Mouse (Mus musculus) liver, embryonic 11.5 days (tissue): ENCODE measurements around the gene Zbp1. TPM values are rescaled to one million over a fixed set of nuclear protein-coding genes. Genes with fewer than 3 reads are reported as not detected.

Experiments
- ATAC-seq: fragments of 200-750 bp; cut with Nextera tagmentation; replicated peaks from 2 replicates; pipeline ENCODE4 v1.8.0; 2017; ENCODE audit warnings: moderate number of reproducible peaks, mild to moderate bottlenecking, moderate TSS enrichment, moderate library complexity; ENCODE audit not compliant: low FRiP score
- DNase-seq: peaks from one replicate; pipeline ENCODE4 v3.0.0-alpha.2; 2017; ENCODE audit warnings: low spot score
- H3K27ac ChIP-seq: fragments of 300-500 bp; sonication (generic); 2 replicates; pipeline ENCODE4 v1.5.1; 2014; ENCODE audit warnings: mild to moderate bottlenecking, low read depth, low read length, control low read depth
- H3K27me3 ChIP-seq: fragments of 300-500 bp; sonication (generic); replicated peaks from 2 replicates; pipeline ENCODE4 v1.6.1; 2014; ENCODE audit warnings: low read length, mixed read lengths; ENCODE audit not compliant: control insufficient read depth, insufficient read depth
- H3K36me3 ChIP-seq: fragments of 300-500 bp; sonication (generic); 2 replicates; pipeline ENCODE4 v1.6.1; 2014; ENCODE audit warnings: mild to moderate bottlenecking, low read length, moderate library complexity, mixed read lengths; ENCODE audit not compliant: control insufficient read depth, insufficient read depth
- H3K4me1 ChIP-seq: fragments of 300-500 bp; sonication (generic); replicated peaks from 2 replicates; pipeline ENCODE4 v1.6.1; 2014; ENCODE audit warnings: low read length, mixed read lengths; ENCODE audit not compliant: control insufficient read depth, insufficient read depth
- H3K4me2 ChIP-seq: fragments of 300-500 bp; sonication (generic); 2 replicates; pipeline ENCODE4 v1.6.1; 2014; ENCODE audit warnings: mild to moderate bottlenecking, control low read depth, moderate library complexity
- H3K4me3 ChIP-seq: fragments of 300-500 bp; sonication (generic); 2 replicates; pipeline ENCODE4 v1.5.1; 2014; ENCODE audit warnings: low read depth, low read length, control low read depth
- H3K9ac ChIP-seq: fragments of 300-500 bp; sonication (generic); 2 replicates; pipeline ENCODE4 v1.6.1; 2014; ENCODE audit warnings: low read depth, low read length, control low read depth
- H3K9me3 ChIP-seq: fragments of 300-500 bp; sonication (generic); 2 replicates; pipeline ENCODE4 v1.6.1; 2016; ENCODE audit warnings: low read length, inconsistent platforms, mixed read lengths; ENCODE audit not compliant: control insufficient read depth
- WGBS: fragments of 180-500 bp; shearing (Covaris S2); extraction: QIAGEN DNeasy Blood & Tissue Kit; methylation state at CpG from one replicate; pipeline ENCODE4 v1.1.7; 2014; 5-methylcytosine and 5-hydroxymethylcytosine counted together
- polyA plus RNA-seq: library from polyadenylated mRNA; unstranded; fragments of >200 nt; fragmentation: Nextera tagmentation; extraction: Ambion mirVana; gene quantifications from 2 replicates; pipeline ENCODE4 v1.2.1, GENCODE M21; 2014

Gene Zbp1
- polyA plus RNA-seq, 1 experiment from 2014 or later, result not detected

DNA sequence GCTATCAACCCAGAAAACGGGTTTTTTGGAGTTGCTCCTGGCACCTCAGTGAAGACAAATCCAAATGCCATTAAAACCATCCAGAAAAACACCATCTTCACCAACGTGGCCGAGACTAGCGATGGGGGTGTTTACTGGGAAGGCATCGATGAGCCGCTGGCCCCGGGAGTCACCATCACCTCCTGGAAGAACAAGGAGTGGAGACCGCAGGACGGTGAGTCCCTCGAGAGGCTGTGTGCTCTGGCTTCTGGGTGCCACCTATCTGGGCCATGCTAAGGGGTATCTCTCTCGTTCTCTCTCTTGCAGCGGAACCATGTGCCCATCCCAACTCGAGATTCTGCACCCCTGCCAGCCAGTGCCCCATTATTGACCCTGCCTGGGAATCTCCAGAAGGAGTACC is 61.8 kb downstream of the Zbp1 start:
- WGBS, result 84% methylated on average over 13 of the region's 13 CpGs
- no peaks in the 10 kb centered on the region for H3K36me3 ChIP-seq
- no peak for DNase-seq

More for the DNA sequence above, 61.8 kb downstream of the Zbp1 start:
- Histone ChIP-seq H3K9ac (no peak overlapping the region), H3K27me3 (no peaks in the 10 kb centered on the region), H3K4me3 (no peak overlapping the region), H3K4me2 (no peak overlapping the region), H3K9me3 (no peaks in the 10 kb centered on the region), H3K4me1 (no peaks in the 10 kb centered on the region; the same call in 1 of the 2 replicates), H3K27ac (no peak overlapping the region)
- ATAC-seq, result no peak

Other genes with a start within 250 kb of the Zbp1 start
- gene Spo11, start 241.2 kb downstream of the Zbp1 start, polyA plus RNA-seq, result 0.13 TPM in 1 of 2 replicates, not detected in the other
- gene Rae1, start 218.8 kb downstream of the Zbp1 start, polyA plus RNA-seq, result 172 and 181 TPM in 2 replicates
- 209 and 222 TPM in 2 replicates for gene Rbm38, start 198.4 kb downstream of the Zbp1 start, polyA plus RNA-seq
- gene Ctcfl, start 99.4 kb downstream of the Zbp1 start, polyA plus RNA-seq, result 0.07 TPM in 1 of 2 replicates, not detected in the other
- gene Pck1, start 65.9 kb downstream of the Zbp1 start, polyA plus RNA-seq, result 0.17 and 0.23 TPM in 2 replicates
- 0.95 and 1.2 TPM in 2 replicates for gene Pmepa1, start 57.6 kb upstream of the Zbp1 start, polyA plus RNA-seq